Mouse (Mus musculus): ENCODE data around the gene Gfer.
"Not testable (repeated sequence)": the region's sequence is repeated elsewhere in the genome, so short reads cannot be mapped to it uniquely, and the experiment has no call there.

The Gfer gene

DNA sequence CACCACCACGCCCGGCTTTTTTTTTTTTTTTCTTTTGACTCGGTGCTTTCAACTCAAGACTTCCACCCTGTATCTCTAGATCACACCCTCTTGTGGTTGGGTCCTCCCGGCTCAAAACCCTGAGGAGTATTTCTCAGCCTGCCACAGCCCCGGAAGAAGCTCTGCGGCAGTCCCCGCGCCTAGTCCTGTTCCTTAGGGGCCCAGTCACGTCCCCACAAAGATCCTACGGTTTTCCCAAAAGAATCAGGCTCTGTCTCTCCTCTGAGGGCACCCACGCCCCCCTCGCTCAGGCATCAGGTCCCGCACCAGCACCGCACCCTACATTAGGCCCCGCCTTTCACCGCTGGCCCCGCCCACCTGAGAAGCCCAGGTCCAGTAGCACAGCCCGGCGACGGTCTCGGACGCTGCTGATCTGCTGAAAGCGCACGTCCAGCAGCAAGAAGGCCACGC, 8.8 kb downstream of the Gfer start:
- DNase-seq: no peak

DNA sequence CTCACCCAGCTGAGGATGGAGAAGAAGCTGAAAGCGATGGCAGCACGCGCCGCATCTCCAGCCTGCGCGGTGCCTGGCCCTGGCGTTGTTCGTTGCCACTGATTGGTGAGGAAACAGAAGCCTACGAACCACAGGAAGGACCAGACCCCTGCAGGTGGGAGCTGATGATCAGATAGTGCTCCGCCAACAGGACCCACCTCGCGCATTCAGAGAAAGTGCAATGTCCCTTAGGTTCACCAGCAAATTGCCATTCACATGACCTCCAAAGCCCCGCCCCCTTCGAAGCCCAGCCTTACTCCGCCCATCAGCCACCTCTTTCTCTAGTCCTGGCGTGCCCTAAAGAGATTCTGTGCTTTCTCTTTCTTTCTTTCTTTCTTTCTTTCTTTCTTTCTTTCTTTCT, 9.4 kb downstream of the Gfer start:
- DNase-seq: no peak

DNA sequence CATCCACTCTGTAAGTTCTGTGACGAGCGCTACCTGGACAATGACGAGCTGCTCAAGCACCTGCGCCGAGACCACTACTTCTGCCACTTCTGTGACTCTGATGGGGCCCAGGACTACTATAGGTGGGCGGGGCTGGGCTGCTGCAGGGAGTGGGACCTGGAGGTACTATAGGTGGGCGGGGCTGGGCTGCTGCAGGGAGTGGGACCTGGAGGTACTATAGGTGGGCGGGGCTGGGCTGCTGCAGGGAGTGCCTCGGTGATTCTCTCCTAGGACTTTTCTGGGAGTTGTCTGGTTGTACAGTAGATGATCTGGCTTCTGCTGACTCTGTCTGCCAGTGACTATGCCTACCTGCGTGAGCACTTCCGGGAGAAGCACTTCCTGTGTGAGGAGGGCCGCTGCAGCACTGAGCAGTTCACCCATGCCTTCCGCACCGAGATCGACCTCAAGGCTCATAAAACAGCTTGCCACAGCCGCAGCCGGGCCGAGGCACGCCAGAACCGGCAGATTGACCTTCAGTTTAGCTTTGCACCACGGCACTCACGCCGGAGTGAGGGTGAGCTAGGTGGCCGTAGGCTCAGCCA, 18.4 kb downstream of the Gfer start:
- DNase-seq: no peak

DNA sequence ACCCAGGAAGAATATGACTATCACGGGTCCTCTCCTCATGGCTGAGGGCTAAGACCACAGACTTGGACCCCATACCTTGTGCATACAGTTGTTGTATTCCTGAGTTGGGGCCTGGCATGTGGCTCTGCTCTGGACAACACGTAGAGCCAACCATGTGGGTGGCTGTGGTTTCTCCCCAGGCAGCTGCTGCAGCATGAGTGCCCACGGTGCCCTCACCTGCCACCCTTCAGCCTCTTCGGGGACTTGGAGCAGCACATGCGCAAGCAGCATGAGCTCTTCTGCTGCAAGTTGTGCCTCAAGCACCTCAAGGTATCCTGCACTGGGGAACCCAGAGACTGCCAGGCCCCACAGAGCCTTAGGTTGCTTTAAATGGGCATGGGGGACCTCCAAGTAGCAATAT, 19.1 kb downstream of the Gfer start:
- DNase-seq: no peak

DNA sequence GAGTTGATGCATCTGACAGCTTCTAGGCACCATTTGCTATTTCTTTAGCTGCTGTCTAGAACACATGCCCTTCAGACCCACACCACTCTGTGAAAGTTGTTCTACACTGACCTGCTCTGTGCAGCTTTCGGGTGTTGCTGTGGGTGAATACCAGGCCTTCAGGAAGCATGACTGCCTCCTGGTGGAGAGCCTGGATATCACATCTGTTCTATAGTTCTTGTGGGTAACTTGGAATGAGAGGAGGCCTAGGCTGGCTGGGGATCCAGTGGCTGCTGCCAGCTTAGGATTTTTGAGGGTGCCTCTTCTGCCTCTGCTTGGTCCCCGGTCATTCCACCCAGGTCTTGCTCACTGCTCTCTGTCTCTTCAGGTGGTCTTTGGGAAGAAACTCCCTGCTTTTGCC, 19.8 kb downstream of the Gfer start:
- peak; percentile 71 for DNase-seq

DNA sequence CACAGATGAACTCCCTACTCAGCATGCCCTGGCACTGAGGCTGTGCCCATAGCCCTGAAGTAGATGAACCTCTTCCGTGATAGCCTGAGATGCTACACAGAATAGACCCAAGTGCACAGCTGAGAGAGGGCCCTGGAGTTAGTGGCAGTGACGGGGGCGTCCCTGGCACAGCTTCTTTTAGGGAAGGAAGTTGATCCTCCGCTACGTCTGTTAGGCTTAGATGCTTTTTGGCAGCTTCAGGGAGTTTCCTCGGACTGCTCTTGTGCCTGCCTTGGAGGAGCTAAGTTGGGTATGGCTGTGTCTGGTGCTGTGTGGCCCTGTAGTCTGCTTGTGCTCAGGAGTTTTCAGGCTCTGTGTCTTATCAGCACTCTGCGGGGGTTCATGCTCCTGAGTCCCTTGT, 21.7 kb downstream of the Gfer start:
- DNase-seq: no peak

DNA sequence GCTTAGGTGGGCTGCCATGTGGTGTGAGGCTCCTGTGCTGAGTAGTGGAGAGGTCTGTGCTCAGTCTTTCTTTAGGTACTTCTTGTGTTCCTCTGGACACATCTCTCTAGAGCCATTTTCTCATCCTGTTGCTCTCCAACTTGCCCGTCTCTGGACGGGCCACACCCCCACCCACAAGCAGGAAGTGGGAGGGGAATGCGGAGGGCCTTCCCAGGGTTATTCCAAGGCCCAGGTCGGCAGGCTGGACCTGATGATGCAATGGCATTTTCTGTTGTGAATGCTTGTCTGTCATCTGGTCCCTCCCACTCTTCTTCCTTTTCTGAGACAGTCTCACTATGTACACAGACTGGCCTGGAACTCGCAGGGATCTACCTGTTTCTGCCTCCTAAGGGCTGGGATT, 23.8 kb downstream of the Gfer start:
- DNase-seq: no peak

DNA sequence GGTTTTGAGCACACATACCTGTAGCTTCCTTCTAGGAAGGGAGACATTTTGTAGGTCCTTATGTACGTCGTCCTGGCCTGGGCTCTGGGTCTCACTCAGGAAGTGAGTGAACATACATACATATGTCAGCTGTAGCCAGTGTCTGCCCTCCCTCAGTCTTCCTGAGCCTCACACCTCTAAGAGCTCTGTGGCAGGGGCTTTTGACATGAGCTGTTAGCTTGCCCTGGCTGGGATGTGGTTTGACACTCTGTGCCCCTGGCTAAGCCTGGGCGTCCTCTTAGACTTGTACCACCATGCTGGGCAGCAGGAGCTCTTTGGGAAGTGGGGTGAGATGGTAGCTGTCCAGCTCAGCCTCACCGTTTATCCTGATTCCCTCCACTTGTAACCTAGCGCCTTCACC, 24.6 kb downstream of the Gfer start:
- no peak for DNase-seq

DNA sequence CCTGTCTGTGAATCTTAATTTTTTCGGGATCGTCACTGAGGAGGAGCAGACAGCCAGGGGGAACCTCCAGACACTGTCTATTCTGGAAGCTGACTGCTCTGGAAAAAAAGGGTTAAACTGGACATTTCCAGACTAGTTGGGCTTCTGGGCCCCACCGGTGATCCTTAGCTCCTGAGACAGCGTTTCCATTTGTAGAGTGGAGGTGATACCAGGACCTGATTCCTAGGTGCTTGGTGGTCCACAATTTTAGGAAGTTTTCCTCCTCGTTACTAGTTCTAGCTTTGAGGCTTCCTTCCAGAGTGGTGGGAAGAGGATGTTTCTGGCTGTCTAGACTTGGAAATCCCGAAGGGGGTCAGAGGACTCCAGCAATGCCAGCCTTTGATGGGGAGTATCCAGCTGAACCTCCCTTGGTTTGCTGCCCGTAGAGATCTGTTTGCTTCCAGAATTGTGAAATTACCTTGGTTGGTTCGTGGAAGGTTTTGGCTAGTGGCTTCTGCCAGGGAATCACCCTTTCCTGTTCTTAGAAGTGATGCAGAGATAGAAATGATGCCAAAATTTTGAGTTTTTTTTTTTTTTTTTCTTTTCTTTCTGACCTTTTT, 25.6 kb downstream of the Gfer start:
- DNase-seq: no peak

DNA sequence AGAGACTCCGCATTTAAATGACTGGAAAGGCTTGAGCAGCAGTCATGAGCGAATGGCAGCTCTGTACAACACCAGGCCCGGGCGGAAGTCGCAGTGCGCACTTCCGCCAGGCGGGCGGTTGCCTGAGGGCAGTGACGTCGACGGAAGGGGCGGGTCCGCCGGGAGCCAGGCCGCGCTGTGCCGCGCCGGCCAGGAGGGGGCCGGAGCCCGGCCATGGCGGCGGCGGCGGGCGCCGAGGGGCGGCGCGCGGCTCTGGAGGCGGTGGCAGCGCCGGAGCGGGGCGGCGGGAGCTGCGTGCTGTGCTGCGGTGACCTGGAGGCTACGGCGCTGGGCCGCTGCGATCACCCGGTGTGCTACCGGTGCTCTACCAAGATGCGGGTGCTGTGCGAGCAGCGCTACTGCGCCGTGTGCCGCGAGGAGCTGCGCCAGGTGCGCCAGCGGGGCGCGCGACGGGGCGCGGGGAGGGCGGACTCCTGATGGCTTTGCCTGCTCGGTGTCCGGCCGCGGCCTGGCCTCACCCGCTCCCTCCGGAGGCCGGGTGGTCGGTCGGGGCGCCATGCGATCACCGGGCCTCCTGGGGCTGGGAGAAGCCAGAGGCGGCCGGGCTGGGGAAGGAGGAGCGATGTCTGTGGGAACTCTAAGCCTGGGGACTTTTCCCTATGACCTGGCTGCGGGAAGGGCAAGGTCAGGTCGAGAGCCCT, 26.3 kb downstream of the Gfer start, which contains the start of gene Zfp598:
Gene Zfp598 (plus strand): TSS at position 143 of the 701 bp plus-strand sequence.
- peak; percentile 91 for DNase-seq

DNA sequence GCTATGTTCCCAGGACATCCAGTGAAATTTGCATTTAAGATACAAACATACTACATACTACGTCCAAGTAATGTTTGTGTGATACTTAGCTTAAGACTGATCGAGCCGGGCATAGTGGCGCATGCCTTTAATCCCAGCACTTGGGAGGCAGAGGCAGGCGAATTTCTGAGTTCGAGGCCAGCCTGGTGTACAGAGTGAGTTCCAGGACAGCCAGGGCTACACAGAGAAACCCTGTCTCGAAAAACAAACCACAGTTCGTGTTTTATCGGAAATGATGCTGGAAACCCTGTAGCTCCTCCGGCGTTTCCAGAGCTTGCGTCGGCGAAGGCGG, 26.8 kb downstream of the Gfer start:
- not testable (repeated sequence) for DNase-seq

DNA sequence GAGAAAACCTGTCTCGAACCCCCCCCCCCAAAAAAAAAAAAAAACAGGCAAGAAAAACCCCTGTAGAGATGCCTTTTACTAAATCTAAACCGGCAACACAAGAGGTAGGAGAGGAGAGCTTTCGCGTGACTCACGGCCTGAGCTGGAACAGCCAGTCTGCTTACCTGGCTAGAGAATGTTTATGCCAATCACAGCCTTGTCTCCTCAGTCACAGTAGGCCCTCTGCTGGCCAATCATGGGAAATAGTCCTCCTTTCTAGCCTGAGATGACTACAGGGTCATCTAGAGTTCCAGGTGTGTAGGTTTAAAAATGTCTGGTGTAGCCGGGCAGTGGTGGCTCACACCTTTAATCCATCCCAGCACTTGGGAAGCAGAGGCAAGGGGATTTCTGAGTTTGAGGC, 28.5 kb downstream of the Gfer start:
- peak; percentile 78 for DNase-seq

DNA sequence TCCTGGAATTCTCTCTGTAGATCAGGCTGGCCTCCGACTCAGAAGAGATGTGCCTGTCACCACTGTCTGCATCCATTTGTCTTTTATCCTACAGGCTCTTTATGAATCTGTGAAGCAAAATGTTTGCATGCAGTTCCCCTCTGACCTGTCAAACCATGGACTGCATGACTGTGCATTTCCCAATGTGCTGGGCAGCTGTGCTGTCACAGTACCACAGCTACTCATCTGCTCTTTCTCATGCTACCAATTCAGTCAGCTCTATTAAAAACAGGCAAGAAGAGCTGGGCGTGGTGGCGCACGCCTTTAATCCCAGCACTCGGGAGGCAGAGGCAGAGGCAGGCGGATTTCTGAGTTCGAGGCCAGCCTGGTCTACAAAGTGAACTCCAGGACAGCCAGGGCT, 28.9 kb downstream of the Gfer start:
- DNase-seq: not testable (repeated sequence)

DNA sequence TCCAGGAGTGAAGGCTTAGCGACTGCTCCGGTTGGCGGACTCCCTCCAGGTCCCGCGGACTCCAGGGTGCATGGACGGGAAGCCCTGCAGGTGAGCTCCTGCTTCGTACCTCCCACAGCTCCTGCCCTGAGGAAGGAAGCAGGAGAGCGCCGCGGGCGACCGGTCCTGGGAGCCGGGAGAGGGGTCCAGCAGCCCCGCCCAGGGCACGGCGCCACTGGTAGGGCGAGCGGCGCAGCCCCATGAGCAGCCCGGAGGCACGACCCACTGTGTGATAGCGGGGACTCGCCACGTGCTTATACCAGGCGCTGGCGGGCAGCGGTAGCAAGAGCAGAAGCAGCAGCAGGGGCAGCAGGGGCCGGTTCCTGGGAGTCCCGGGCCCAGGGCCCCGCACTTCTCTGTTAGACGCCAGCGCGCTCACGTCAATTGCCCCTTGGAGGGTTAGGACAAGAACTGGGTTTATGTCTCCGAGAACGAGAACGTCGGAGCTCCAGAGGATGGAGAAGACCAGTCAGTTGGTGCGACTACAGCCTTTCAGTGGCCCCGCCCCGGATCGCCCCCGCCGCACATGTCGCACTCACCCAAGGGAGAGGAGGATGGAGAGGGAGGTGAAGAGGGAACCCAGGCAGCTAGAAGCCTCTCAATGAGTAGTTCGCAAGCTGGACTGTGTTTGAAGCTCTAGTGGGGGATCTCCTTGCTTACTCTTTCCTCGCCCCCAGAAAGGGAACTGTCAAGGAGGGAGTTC, 37.8 kb downstream of the Gfer start, which contains the start of gene Npw:
Gene Npw (minus strand): TSS at position 441 of the 742 bp plus-strand sequence.
- DNase-seq: no peak

DNA sequence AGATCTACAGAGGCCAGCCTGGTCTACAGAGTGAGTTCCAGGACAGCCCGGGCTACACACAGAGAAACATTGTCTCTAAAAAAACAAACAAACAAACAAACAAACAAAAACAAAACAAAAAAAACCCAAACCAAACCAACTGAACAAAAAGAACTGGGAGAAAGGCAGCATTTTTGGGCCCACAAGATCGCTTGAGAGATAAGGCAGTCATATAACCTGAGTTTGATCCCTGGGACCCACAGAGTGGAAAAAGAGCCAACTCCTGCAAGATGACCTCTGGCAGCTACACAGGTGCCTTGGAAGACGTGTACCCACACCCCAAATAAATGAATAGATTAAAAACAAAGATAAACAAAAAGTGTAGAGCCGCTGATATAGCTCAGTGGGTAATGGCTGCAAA, 41.0 kb downstream of the Gfer start:
- no peak for DNase-seq

DNA sequence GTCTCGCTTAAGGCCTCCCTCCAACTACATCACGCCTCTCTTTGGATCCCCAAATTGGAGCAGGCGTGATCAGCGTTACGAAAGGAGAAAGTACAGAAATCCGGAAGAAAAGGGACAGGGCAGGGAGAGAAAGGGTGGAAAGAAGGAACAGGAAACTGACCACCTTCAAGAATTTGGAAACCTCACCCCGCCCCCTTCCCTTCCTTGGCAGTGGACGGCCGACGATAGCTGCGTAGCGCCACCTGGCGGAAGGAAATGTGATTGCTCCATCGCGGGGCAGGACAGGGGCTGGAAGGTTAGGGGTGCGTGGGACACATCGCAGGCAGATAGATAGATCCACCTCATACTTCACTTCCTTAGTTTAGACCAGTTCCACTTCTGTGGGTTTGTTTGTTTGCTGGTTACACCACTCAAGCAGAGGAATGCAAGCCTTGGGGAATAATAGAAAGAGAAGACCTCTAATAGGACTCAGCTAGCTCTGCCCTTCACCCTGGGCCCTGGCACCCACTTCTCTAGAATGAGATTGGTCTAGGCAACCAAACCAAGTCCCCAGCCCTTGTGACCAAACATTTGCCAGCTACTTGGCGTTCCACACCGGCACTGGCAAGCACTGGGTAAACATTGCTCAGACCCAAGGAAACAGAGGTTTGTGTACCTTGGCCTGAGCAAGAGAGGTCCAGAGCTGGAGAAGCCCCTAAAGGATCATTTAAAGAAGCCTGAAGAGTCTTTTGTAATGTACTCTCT, 41.8 kb downstream of the Gfer start:
- peak; percentile 76 for DNase-seq

DNA sequence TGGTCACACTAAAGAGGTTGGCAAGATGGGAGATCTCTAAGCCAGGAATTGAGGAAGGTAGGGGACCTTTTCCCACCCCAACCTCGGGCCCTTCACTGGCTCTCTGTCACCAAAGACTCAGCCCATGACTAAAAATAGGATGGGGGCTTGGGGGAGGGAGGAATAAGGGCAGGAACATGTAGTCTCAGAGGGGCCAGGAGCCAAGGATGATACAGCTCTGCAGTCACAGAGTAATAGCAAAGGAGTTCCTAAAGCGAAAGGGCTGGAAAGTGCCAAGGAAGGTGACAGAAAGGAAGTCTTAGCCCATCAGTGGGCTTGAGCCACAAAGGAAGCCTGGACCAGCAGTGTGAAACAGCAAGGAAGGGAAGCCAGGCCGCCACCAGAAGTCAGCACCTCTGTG, 44.1 kb downstream of the Gfer start:
- no peak for DNase-seq

DNA sequence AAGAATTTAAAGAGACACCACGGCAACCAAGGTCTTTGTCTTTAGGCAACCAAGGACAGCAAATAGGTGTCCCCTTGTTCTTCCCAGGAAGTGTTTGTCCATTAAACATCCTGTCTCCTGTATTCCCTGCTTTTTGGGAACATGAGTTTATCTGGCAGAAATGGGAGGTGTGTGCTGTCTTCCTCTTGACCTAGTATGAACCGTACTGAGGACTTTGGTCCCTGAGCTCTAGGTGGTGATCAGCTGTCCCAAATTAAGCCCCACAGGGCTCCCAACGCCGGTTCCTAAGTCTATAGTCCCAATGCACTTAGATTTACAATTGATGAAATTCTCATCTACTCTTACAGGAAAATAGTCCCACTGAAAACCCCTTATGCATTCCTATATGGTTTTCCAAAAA, 45.2 kb downstream of the Gfer start:
- no peak for DNase-seq

DNA sequence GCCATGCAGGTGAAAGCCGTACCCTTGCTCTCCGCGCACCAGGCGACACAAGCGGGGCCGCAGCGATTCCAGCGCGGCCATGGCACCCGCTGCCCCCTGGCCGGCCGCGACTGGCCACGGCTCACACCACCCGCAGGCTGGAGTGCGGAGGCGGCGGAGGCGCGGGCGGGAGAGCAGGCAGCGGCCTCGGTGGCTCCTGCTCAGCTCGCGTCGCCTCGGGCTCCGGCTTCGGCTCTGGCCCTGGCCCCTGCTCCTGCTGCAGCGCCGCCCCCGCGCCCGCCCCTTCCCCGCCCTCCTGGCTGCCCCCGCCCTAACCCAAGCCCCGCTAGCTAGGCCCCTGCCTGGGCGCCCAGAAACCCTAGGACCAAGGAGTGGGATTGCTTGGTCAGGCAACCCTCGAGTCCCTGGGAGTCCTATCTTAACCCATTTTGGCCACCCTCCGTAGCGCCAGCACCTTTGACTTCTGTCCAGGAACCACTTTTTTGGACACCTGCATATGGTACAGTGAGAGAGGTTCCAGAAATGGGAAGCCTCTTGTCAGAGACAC, 45.8 kb downstream of the Gfer start, which contains the start of gene Slc9a3r2:
Gene Slc9a3r2 (minus strand): TSS at position 258 of the 547 bp plus-strand sequence.
- DNase-seq: peak; percentile 66

DNA sequence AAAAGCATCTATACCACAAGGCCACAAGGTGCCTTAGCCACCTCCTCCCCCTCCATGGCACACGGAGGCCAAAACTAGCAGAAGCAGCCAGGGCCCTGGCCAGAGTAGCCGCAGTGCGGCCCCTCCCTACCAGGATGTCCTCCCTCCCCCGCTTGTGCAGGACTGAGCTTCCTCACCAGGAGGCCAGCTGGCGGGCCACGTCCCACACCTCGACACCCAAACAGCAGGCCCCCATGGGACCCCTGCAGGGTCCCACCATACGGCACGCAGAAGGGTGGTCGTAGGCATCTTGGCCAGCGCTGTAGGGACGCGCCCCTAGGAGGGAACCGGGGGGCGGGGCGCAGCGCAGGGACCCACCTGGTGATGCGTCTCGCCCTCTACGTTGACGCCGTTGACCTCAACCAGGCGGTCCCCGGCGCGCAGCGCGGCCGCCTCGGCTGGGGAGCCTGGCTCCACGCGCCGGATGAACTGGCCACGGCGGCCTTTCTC, 46.3 kb downstream of the Gfer start:
- DNase-seq: peak; percentile 75

DNA sequence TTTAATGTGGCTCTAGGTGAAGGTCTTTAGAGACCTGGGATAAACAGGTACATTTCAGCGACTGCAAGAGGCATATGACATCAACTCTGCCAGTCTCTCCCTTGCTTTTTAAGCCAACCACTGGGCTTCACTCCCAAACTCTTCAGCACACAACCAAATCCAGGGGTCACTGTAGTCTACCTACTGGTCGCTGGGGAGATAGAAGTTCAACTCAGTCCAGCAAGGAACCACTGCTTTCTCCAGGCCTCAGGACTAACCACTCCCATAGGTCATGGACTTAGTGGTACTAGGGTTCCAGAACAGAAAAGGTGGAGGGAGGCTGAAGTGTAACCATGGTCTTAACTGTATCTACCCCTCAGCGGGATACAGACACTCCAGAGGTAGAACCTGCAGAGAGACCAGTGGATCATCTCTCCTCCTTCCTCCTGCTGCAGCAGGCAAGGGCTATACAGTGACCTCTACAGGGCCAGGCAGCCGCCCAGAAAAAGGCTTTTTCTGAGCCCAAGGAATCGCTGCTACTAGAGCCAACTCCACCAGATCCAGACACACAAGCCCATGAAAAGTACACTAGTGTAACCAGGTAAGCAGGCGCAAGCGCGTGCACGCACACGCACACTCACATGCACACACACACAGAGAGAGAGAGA, 47.1 kb downstream of the Gfer start:
- DNase-seq: no peak

DNA sequence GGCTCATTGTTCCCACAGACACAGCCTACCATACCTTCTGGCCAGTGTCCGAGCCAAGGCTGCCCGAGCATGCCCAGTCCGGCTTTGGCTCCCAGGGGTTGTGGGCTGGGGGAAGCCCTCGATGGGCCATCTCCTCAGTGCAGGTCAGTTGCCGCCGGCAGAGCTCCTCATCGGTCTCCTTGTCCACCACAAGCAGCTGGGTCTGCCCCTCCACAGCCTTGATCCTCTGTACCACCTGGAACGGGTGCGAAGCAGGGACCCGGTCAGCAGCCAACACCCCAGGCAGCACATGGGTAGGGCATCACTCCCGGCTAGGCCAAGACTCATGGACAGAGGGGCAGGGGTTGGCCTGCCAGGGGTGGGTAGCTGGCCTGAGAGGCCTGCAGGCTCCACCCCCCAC, 48.5 kb downstream of the Gfer start:
- DNase-seq: no peak
